Mouse (Mus musculus) erythroid progenitor cell, adult 5-6 weeks (primary cell): ENCODE measurements around the gene Dnaaf5. TPM values are rescaled to one million over a fixed set of nuclear protein-coding genes. Genes with fewer than 3 reads are reported as not detected.

Source experiments
- ATAC-seq: replicated peaks from 2 replicates; pipeline ENCODE4 v1.8.0; 2016; ENCODE audit warnings: moderate number of reproducible peaks, mild to moderate bottlenecking, moderate TSS enrichment, inconsistent platforms; ENCODE audit not compliant: poor library complexity, low FRiP score, severe bottlenecking
- total RNA-seq, 2 experiments: library from RNA; stranded (forward) in 1 of 2; stranded (reverse) in 1 of 2; fragments of 150-400 nt in 1 of 2; fragments of 186-747, 209-891 nt in 1 of 2; gene quantifications; 2 replicates each; pipeline versions ENCODE4 v1.2.3 to v1.2.4; 2015 to 2017; ENCODE audit warnings: low replicate concordance in 2 of 2

Gene Dnaaf5
- total RNA-seq, 2 experiments from 2014 or later: 1.7 to 3.6 TPM

GRCm38 (mm10) chr5:139138926-139139472 lies 11.0 kb upstream of the Dnaaf5 start:
- no peak for ATAC-seq

- ATAC-seq: no peak
Measured at GRCm38 (mm10) chr5:139140589-139140988, 9.4 kb upstream of the Dnaaf5 start.

GRCm38 (mm10) chr5:139141326-139141725 lies 8.7 kb upstream of the Dnaaf5 start:
- ATAC-seq: no peak

GRCm38 (mm10) chr5:139143890-139144289 lies 6.1 kb upstream of the Dnaaf5 start:
- no peak for ATAC-seq

GRCm38 (mm10) chr5:139145726-139146125 lies 4.3 kb upstream of the Dnaaf5 start:
- ATAC-seq: no peak

GRCm38 (mm10) chr5:139146476-139147075 lies 3.4 kb upstream of the Dnaaf5 start:
- ATAC-seq: no peak

GRCm38 (mm10) chr5:139147178-139148078 lies 2.6 kb upstream of the Dnaaf5 start:
- no peak for ATAC-seq

- ATAC-seq: no peak
Measured at GRCm38 (mm10) chr5:139149006-139149672, 884 bp upstream of the Dnaaf5 start.

- peak; percentile 37 for ATAC-seq
Measured at GRCm38 (mm10) chr5:139150603-139151031, 594 bp downstream of the Dnaaf5 start.

- no peak for ATAC-seq
Measured at GRCm38 (mm10) chr5:139160899-139161298, 10.9 kb downstream of the Dnaaf5 start.

GRCm38 (mm10) chr5:139161632-139162031 lies 11.6 kb downstream of the Dnaaf5 start:
- ATAC-seq: no peak

GRCm38 (mm10) chr5:139166781-139167361 lies 16.8 kb downstream of the Dnaaf5 start:
- ATAC-seq: no peak

- no peak for ATAC-seq
Measured at GRCm38 (mm10) chr5:139167548-139167947, 17.5 kb downstream of the Dnaaf5 start.

GRCm38 (mm10) chr5:139171929-139172328 lies 21.9 kb downstream of the Dnaaf5 start:
- ATAC-seq: no peak

- no peak for ATAC-seq
Measured at GRCm38 (mm10) chr5:139174141-139174540, 24.1 kb downstream of the Dnaaf5 start.

- ATAC-seq: no peak
Measured at GRCm38 (mm10) chr5:139174556-139175547, 24.8 kb downstream of the Dnaaf5 start.

GRCm38 (mm10) chr5:139178895-139179631 lies 29.0 kb downstream of the Dnaaf5 start:
- ATAC-seq: peak; percentile 87

- no peak for ATAC-seq
Measured at GRCm38 (mm10) chr5:139183131-139183530, 33.1 kb downstream of the Dnaaf5 start.
